Mouse (Mus musculus): Measurements from ENCODE around the gene Foxo1. TPM values are rescaled to one million over a fixed set of nuclear protein-coding genes. Genes with fewer than 3 reads are reported as not detected.

Foxo1 gene
- polyA plus RNA-seq, 1 experiment, result 7.5 TPM

DNA sequence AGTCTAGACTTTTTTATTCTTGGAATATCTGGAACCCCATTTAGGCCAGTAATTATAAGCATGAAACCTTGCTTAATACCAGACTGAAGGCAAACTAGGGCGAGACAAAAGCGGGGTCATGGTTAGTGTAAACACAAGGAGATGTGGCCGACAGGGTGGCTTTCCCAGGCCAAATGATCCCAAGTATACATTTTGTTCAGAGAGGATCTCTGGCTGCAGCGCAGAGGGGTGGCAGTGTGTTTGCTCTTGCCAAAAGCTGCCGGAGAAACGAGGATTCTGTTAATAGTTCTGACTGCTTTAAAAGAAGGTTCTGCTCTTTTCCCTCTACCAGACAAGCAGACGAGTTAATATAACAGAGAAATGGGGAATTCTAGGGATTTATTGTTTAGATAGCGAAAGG, 82.5 kb downstream of the Foxo1 start:
- Histone ChIP-seq H3K4me3 (ENCODE audit: insufficient read depth, low read length) (no peak overlapping the region), H3K4me1 (ENCODE audit: control insufficient read depth, insufficient read depth, low read length) (no peaks in the 10 kb centered on the region), H3K27ac (ENCODE audit: insufficient read depth, low read length) (no peak overlapping the region)
- TF ChIP-seq POLR2A (IDR thresholded peaks at IDR 0.05; ENCODE audit: low read depth, low read length) (no peak), CTCF (IDR thresholded peaks at IDR 0.05; ENCODE audit: borderline replicate concordance, insufficient read depth, low read length) (no peak)

DNA sequence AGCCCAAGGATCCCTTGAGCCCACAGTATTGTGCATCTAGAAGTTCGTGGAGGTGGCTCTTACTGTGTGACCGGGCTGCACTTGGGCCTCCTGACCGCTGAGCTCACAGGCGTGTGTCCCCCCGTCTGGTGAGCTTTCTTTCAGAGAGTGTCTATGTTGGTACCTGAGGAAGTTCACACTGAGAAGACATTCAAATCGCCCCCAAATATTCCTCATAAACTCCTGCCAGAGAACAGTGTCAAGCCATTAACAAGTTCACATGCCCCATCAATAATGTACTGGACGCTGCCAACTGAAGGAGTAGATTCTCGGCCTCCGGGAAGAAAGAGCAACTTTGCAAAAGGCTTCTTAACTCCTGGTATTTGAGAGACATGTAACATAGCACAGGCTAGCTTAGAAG, 83.8 kb downstream of the Foxo1 start:
- H3K27ac ChIP-seq (ENCODE audit: insufficient read depth, low read length), result no peak overlapping the region
- TF ChIP-seq POLR2A (IDR thresholded peaks at IDR 0.05; ENCODE audit: low read depth, low read length) (no peak), CTCF (IDR thresholded peaks at IDR 0.05; ENCODE audit: borderline replicate concordance, insufficient read depth, low read length) (no peak)
- H3K4me1 ChIP-seq (ENCODE audit: control insufficient read depth, insufficient read depth, low read length), result no peaks in the 10 kb centered on the region
- no peak overlapping the region for H3K4me3 ChIP-seq (ENCODE audit: insufficient read depth, low read length)

DNA sequence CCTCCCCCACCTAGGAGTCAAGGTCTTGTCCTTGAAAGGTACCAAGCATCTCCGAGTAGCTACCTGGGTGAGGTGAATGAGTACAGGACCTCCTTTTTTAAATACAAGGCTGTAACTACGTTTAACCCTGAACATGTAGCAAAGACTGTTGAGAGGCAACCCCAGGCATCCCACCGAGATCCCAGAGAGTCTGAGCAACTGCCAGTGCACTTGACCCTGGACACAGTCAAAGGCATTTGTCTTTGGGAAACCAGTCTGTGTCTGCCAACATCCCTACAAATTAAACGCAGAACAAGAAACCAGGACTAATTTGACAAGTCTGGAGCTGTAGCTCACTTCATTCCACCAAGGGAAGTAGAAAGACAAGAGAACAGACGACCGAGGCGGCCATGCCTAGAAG, 86.1 kb downstream of the Foxo1 start:
- H3K4me3 ChIP-seq (ENCODE audit: insufficient read depth, low read length), result no peak overlapping the region
- H3K4me1 ChIP-seq (ENCODE audit: control insufficient read depth, insufficient read depth, low read length), result no peaks in the 10 kb centered on the region
- TF ChIP-seq POLR2A (IDR thresholded peaks at IDR 0.05; ENCODE audit: low read depth, low read length) (no peak), CTCF (IDR thresholded peaks at IDR 0.05; ENCODE audit: borderline replicate concordance, insufficient read depth, low read length) (no peak)
- H3K27ac ChIP-seq (ENCODE audit: insufficient read depth, low read length), result no peak overlapping the region

DNA sequence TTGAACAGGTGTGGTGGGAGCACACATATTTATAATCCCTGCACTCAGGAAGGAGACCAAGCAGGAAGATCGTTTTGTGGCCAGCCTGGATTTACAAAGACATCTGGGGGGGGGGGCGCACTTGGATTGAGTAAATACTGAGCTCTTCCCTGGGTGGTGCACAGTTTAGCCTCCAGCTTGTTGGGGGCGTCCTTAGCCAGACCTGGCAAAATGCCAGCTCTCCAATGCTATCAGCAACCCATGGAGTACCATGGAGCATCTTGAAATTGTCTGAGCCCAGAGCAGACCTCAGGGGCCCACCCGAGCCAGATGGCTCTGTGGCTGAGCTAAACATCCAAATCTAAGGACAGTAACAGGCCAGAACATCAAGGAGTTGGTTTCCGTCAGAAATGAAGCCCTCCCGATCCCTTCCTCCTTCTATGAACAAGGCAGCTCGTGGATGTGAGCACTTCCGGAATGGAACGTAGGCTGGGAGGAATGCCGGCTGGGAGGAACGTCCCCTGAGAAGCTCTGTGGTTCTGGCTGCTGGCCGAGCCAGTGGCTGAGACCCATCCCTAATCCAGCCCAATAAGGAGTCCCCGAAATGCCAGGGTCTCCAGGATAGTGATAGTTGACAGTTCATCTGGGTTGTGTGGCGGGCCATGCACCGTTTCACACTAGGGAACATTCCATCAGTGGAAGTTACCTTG, 89.3 kb downstream of the Foxo1 start:
- Histone ChIP-seq H3K27ac (ENCODE audit: insufficient read depth, low read length) (no peak overlapping the region), H3K4me3 (ENCODE audit: insufficient read depth, low read length) (no peak overlapping the region), H3K4me1 (ENCODE audit: control insufficient read depth, insufficient read depth, low read length) (no peaks in the 10 kb centered on the region)
- TF ChIP-seq CTCF (IDR thresholded peaks at IDR 0.05; ENCODE audit: borderline replicate concordance, insufficient read depth, low read length), result no peak

- Histone ChIP-seq H3K4me1 (ENCODE audit: control insufficient read depth, insufficient read depth, low read length) (no peaks in the 10 kb centered on the region), H3K4me3 (ENCODE audit: insufficient read depth, low read length) (no peak overlapping the region), H3K27ac (ENCODE audit: insufficient read depth, low read length) (no peak overlapping the region)
- TF ChIP-seq CTCF (IDR thresholded peaks at IDR 0.05; ENCODE audit: borderline replicate concordance, insufficient read depth, low read length) (no peak), POLR2A (IDR thresholded peaks at IDR 0.05; ENCODE audit: low read depth, low read length) (no peak)
Observed at GRCm38 (mm10) chr3:52364576-52364975, 96.4 kb downstream of the Foxo1 start.

DNA sequence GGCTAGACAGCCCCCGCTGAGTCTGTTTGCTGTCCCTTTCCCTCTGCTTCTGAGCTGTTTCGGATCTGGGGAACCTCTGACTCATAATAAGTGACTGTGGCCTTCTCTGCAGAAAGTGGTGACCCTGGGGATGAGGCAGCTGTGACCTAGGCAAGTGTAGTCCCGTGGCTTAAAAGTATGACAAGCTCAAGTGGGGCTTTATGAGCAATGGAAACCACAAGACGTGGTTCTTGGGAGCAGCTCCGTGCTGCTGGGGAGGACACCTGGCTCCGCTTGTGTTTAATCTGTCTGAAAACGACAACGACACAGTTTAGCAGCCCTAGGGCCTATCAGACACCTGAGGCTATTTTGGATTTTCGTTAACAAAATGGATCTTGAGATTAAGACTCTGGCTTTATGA, 101.1 kb downstream of the Foxo1 start:
- Histone ChIP-seq H3K27ac (ENCODE audit: insufficient read depth, low read length) (no peak overlapping the region), H3K4me3 (ENCODE audit: insufficient read depth, low read length) (no peak overlapping the region), H3K4me1 (ENCODE audit: control insufficient read depth, insufficient read depth, low read length) (no peaks in the 10 kb centered on the region)
- TF ChIP-seq POLR2A (IDR thresholded peaks at IDR 0.05; ENCODE audit: low read depth, low read length) (no peak), CTCF (IDR thresholded peaks at IDR 0.05; ENCODE audit: borderline replicate concordance, insufficient read depth, low read length) (no peak)

GRCm38 (mm10) chr3:52369881-52370428, 101.8 kb downstream of the Foxo1 start:
- TF ChIP-seq CTCF (IDR thresholded peaks at IDR 0.05; ENCODE audit: borderline replicate concordance, insufficient read depth, low read length) (no peak), POLR2A (IDR thresholded peaks at IDR 0.05; ENCODE audit: low read depth, low read length) (no peak)

DNA sequence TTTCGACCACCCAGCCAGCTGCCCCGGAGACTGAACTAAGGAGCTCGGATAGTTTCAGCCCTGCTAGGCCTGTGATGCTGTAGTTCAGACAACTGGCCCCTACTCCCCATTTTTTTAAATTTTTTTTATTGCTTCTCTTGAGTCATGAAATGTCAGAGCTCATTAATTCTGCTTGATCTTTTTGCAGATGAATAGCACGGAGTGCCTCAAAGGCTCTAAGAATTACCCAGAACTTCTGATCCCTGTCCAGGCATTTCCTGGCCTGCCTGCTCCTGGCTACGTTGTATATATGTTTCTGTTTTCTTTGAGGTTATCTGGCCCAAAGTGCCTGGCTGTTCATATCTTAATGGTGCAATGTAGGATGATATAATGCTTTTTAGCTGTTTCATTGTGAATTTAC, 108.8 kb downstream of the Foxo1 start:
- TF ChIP-seq CTCF (IDR thresholded peaks at IDR 0.05; ENCODE audit: borderline replicate concordance, insufficient read depth, low read length), result no peak
- TF ChIP-seq POLR2A (IDR thresholded peaks at IDR 0.05; ENCODE audit: low read depth, low read length), result no peak
- no peak overlapping the region for H3K4me3 ChIP-seq (ENCODE audit: insufficient read depth, low read length)
- H3K27ac ChIP-seq (ENCODE audit: insufficient read depth, low read length), result no peak overlapping the region
- H3K4me1 ChIP-seq (ENCODE audit: control insufficient read depth, insufficient read depth, low read length), result no peaks in the 10 kb centered on the region

More at GRCm38 (mm10) chr3:52369881-52370428, 101.8 kb downstream of the Foxo1 start:
- H3K4me1 ChIP-seq (ENCODE audit: control insufficient read depth, insufficient read depth, low read length), result no peaks in the 10 kb centered on the region
- no peak overlapping the region for H3K4me3 ChIP-seq (ENCODE audit: insufficient read depth, low read length)
- H3K27ac ChIP-seq (ENCODE audit: insufficient read depth, low read length), result no peak overlapping the region

- Histone ChIP-seq H3K4me1 (ENCODE audit: control insufficient read depth, insufficient read depth, low read length) (no peaks in the 10 kb centered on the region), H3K4me3 (ENCODE audit: insufficient read depth, low read length) (no peak overlapping the region), H3K27ac (ENCODE audit: insufficient read depth, low read length) (no peak overlapping the region)
- no peak for TF ChIP-seq POLR2A (IDR thresholded peaks at IDR 0.05; ENCODE audit: low read depth, low read length)
- TF ChIP-seq CTCF (IDR thresholded peaks at IDR 0.05; ENCODE audit: borderline replicate concordance, insufficient read depth, low read length), result no peak
Observed at GRCm38 (mm10) chr3:52383351-52383750, 115.2 kb downstream of the Foxo1 start.

DNA sequence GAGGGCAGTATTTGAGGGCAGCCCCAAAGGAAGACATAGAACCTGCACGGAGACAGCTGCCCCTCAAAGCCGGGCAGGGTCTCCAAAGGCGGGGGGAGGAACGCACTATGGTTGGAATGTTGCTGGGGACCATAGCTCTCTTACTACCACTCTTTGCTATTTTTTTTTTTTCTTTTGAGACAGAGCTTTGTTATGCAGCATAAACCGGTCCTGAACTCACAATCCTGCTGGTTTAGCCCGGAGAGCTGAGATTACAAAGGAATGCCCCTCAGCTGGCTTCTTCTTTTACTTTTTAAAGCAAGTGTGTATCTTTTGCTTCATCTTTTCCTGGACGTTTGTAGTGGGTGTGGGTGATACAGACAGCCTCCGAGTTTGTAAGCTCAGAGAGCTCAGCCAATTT, 118.2 kb downstream of the Foxo1 start:
- no peaks in the 10 kb centered on the region for H3K4me1 ChIP-seq (ENCODE audit: control insufficient read depth, insufficient read depth, low read length)
- no peak overlapping the region for H3K27ac ChIP-seq (ENCODE audit: insufficient read depth, low read length)
- TF ChIP-seq POLR2A (IDR thresholded peaks at IDR 0.05; ENCODE audit: low read depth, low read length) (no peak), CTCF (IDR thresholded peaks at IDR 0.05; ENCODE audit: borderline replicate concordance, insufficient read depth, low read length) (no peak)

More for the DNA sequence above, 118.2 kb downstream of the Foxo1 start:
- H3K4me3 ChIP-seq (ENCODE audit: insufficient read depth, low read length), result no peak overlapping the region

All from embryonic fibroblast, embryonic 13.5 days (primary cell).